Mouse (Mus musculus) hindbrain, postnatal 0 days (tissue): ENCODE results near the gene Ppt2. TPM values are rescaled to one million over a fixed set of nuclear protein-coding genes. Genes with fewer than 3 reads are reported as not detected.

ENCODE experiments used
- ATAC-seq: fragments of 200-750 bp; cut with Nextera tagmentation; 2 replicates; pipeline ENCODE4 v1.8.0; 2017; ENCODE audit warnings: mild to moderate bottlenecking, moderate TSS enrichment, moderate library complexity
- DNase-seq: peaks from one replicate; pipeline ENCODE4 v3.0.0-alpha.2; 2015; ENCODE audit warnings: low spot score
- H3K27ac ChIP-seq: fragments of 300-500 bp; sonication (generic); 2 replicates; pipeline ENCODE4 v1.5.1; 2014; ENCODE audit warnings: mild to moderate bottlenecking
- H3K27me3 ChIP-seq: fragments of 300-500 bp; sonication (generic); 2 replicates; pipeline ENCODE4 v1.6.1; 2014; ENCODE audit warnings: low read length, mixed read lengths; ENCODE audit not compliant: insufficient read depth
- H3K36me3 ChIP-seq: fragments of 300-500 bp; sonication (generic); 2 replicates; pipeline ENCODE4 v1.6.1; 2014; ENCODE audit warnings: low read length, mixed read lengths; ENCODE audit not compliant: insufficient read depth
- H3K4me1 ChIP-seq: fragments of 300-500 bp; sonication (generic); 2 replicates; pipeline ENCODE4 v1.6.1; 2014; ENCODE audit warnings: antibody characterized with exemption, low read length, mixed read lengths; ENCODE audit not compliant: insufficient read depth
- H3K4me2 ChIP-seq: fragments of 300-500 bp; sonication (generic); 2 replicates; pipeline ENCODE4 v1.6.1; 2014; ENCODE audit warnings: low read depth, mild to moderate bottlenecking, low read length, moderate library complexity, mixed read lengths
- H3K4me3 ChIP-seq: fragments of 300-500 bp; sonication (generic); 2 replicates; pipeline ENCODE4 v1.5.1; 2014; ENCODE audit warnings: low read length
- H3K9ac ChIP-seq: fragments of 300-500 bp; sonication (generic); replicated peaks from 2 replicates; pipeline ENCODE4 v1.6.1; 2014; ENCODE audit warnings: mild to moderate bottlenecking, low read length, moderate library complexity, mixed read lengths
- H3K9me3 ChIP-seq: fragments of 300-500 bp; sonication (generic); 2 replicates; pipeline ENCODE4 v1.6.1; 2016; ENCODE audit warnings: low read length, mixed read lengths
- CTCF ChIP-seq: IDR thresholded peaks from 2 replicates; pipeline ENCODE4 v1.5.1; 2016; ENCODE audit warnings: antibody characterized with exemption, control low read depth, low read depth
- WGBS: fragments of 180-500 bp; shearing (Covaris S2); extraction: QIAGEN DNeasy Blood & Tissue Kit; methylation state at CpG from one replicate; pipeline ENCODE4 v1.1.7; 2014; 5-methylcytosine and 5-hydroxymethylcytosine counted together
- polyA plus RNA-seq: library from polyadenylated mRNA; unstranded; fragments of >200 nt; fragmentation: Nextera tagmentation; extraction: Ambion mirVana; gene quantifications from 2 replicates; pipeline ENCODE4 v1.2.1, GENCODE M21; 2015
- total RNA-seq: library from RNA; depleted of rRNA; stranded (reverse); fragments of >200 nt; gene quantifications from 2 replicates; pipeline ENCODE4 v1.2.3, GENCODE M21; 2014

The Ppt2 gene
- total and polyA plus RNA-seq, 2 experiments from 2014 or later = 20.0 to 33.6 TPM

GRCm38 (mm10) chr17:34641945-34642344, 13.6 kb upstream of the Ppt2 start:
- H3K4me1 ChIP-seq = peaks cover 19% of the 10 kb centered on the region
- TF ChIP-seq CTCF = no peak
- H3K27ac ChIP-seq = peak overlapping the region; percentile 77
- H3K9me3 ChIP-seq = no peaks in the 10 kb centered on the region
- WGBS = 88% methylated on average over 3 of the region's 3 CpGs
- H3K4me3 ChIP-seq = no peak overlapping the region
- ATAC-seq (no peak), DNase-seq (no peak)
- no peak overlapping the region for H3K4me2 ChIP-seq
- no peaks in the 10 kb centered on the region for H3K27me3 ChIP-seq
- H3K36me3 ChIP-seq = no peaks in the 10 kb centered on the region
- H3K9ac ChIP-seq = no peak overlapping the region

DNA sequence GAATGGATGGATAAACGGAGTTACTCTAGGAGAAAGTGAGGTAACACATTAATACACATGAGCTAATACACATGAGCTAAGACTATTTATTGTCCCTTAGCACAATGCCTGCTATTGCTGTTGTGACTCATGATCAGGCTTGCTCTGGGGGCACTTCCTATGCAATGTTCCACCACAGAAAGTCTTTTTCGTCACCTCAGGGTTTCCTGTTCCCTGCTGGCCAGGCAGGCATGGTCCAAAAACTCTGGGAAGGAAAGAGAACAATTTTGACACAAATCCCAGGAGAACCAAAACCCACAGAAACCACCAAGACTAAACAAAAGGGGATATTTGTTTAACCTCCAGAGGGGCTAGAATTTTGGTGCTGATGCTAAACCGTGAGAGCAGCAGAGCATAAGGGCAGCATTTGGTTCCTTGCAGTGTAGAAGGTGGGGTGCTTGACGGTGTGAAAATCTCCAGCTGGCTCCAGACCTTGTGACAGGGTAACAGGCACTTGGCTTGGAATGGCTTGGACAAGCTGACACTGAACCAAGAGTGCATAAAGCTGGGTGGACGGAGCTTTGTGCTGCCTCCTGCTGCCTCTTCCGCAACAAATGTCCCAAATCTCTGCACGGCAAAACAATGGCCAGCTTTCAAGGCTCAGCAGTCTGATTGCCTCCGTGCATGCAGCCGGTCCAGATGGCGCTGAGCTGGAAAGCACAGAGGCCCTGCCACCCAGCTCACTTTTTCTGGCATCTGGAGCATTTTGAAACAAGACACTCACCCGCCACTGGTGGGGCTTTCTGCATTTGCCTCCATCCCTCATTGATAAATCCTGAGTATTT, 12.7 kb upstream of the Ppt2 start:
- peak overlapping the region; percentile 37; the same call in 1 of the 2 replicates for H3K9ac ChIP-seq
- DNase-seq (peak; percentile 72), ATAC-seq (peak; percentile 57)
- H3K4me1 ChIP-seq = peaks cover 19% of the 10 kb centered on the region
- no peaks in the 10 kb centered on the region for H3K36me3 ChIP-seq
- peak; percentile 43 for TF ChIP-seq CTCF
- H3K4me2 ChIP-seq = peak overlapping the region; percentile 25; the same call in 1 of the 2 replicates
- no peak overlapping the region for H3K4me3 ChIP-seq
- H3K9me3 ChIP-seq = no peaks in the 10 kb centered on the region
- 11% methylated on average over 11 of the region's 11 CpGs for WGBS
- peak overlapping the region; percentile 77 for H3K27ac ChIP-seq
- H3K27me3 ChIP-seq = no peaks in the 10 kb centered on the region

- no peaks in the 10 kb centered on the region for H3K36me3 ChIP-seq
- DNase-seq (no peak), ATAC-seq (no peak)
- 79% methylated on average over 7 of the region's 7 CpGs for WGBS
- H3K4me1 ChIP-seq = peaks cover 9% of the 10 kb centered on the region
- no peak overlapping the region for H3K4me2 ChIP-seq
- no peaks in the 10 kb centered on the region for H3K9me3 ChIP-seq
- peak overlapping the region; percentile 77; the same call in 1 of the 2 replicates for H3K27ac ChIP-seq
- no peaks in the 10 kb centered on the region for H3K27me3 ChIP-seq
- no peak for TF ChIP-seq CTCF
- no peak overlapping the region for H3K4me3 ChIP-seq
- no peak overlapping the region for H3K9ac ChIP-seq
Observed at GRCm38 (mm10) chr17:34639461-34640255, 11.3 kb upstream of the Ppt2 start.

- H3K27me3 ChIP-seq = no peaks in the 10 kb centered on the region
- H3K4me3 ChIP-seq = no peak overlapping the region
- WGBS = 71% methylated on average over 3 of the region's 3 CpGs
- H3K9me3 ChIP-seq = no peaks in the 10 kb centered on the region
- peaks cover 6% of the 10 kb centered on the region for H3K4me1 ChIP-seq
- H3K9ac ChIP-seq = no peak overlapping the region
- ATAC-seq (no peak), DNase-seq (no peak)
- H3K36me3 ChIP-seq = no peaks in the 10 kb centered on the region
- no peak for TF ChIP-seq CTCF
- H3K4me2 ChIP-seq = no peak overlapping the region
- no peak overlapping the region for H3K27ac ChIP-seq
Observed at GRCm38 (mm10) chr17:34637459-34637858, 9.1 kb upstream of the Ppt2 start.

GRCm38 (mm10) chr17:34635671-34636070, 7.4 kb upstream of the Ppt2 start:
- Histone ChIP-seq H3K27me3 (no peaks in the 10 kb centered on the region), H3K27ac (no peak overlapping the region), H3K4me1 (peaks cover 11% of the 10 kb centered on the region), H3K4me3 (no peak overlapping the region), H3K36me3 (no peaks in the 10 kb centered on the region), H3K9me3 (no peaks in the 10 kb centered on the region), H3K9ac (no peak overlapping the region), H3K4me2 (no peak overlapping the region)
- 70% methylated on average over 2 of the region's 2 CpGs for WGBS
- no peak for ATAC-seq
- no peak for TF ChIP-seq CTCF
- no peak for DNase-seq

DNA sequence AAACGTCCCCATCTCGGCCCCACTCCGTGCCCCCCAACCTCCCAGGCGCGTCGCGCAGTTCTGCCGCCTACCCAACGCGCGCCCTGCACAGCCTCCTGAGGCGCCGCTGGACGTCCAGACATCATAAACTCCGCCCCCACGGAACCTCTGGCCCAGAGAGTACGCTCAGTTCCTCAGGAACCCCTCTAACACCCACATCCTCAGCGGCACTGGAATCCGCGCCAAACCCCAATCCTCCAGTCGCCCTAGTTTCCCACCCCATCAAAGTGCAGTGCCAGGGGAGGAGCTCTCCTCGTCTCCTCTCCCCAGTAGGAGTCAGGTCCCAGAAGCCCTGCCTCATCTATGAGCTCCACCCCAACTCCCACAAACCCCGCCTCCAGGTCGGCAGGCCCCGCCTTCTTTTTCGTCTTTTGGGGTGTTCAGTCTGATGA, 4.0 kb upstream of the Ppt2 start:
- Histone ChIP-seq H3K9me3 (no peaks in the 10 kb centered on the region), H3K4me3 (peak overlapping the region; percentile 55), H3K36me3 (no peaks in the 10 kb centered on the region), H3K27ac (peak overlapping the region; percentile 11; the same call in 1 of the 2 replicates), H3K4me2 (peak overlapping the region; percentile 98), H3K9ac (peak overlapping the region; percentile 44), H3K4me1 (peaks cover 39% of the 10 kb centered on the region), H3K27me3 (no peaks in the 10 kb centered on the region)
- DNase-seq (peak; percentile 60), ATAC-seq (peak; percentile 30; the same call in 1 of the 2 replicates)
- 4% methylated on average over 26 of the region's 26 CpGs for WGBS
- no peak for TF ChIP-seq CTCF
